8 mouse cellular contexts compared by ENCODE assay signal in the genomic region with DNA sequence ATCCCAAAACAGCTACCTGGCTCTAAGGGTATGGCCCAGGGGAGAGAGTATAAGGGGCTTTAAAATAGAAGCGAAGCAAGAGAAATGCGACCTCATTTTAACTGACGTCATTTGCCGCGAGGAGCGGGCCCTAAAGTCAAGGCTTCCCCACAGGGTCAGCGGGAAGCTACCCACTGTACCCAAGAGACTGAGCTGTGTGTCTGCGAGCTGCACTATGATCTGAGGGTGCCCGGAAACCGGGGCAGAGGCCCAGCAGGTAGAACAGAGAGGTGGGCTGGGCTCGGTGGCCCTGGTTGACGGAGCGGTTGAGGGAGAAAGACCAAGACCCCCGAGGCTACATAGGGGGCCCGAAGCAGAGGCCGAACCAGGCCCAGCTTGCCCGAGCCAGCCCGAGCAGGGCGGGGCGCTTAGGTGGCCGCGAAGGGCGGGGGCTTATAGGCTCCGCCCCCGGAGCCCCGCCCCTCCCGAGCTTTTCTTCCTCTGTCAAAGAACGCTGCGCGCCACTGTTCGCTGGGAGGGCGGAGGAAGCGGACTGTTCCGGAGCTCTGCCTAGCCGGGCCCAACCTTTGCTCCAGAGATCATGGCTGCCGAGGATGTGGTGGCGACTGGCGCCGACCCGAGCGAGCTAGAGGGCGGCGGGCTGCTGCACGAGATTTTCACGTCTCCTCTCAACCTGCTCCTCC. TPM values are rescaled to one million over a fixed set of nuclear protein-coding genes. Genes with fewer than 3 reads are reported as not detected.
A peak's percentile ranks its signal among the peaks of the same experiment; 100 is the strongest.
DNase-seq lines count a peak whose midpoint lies in the region; ATAC-seq and TF ChIP-seq lines count a peak whose summit lies in the region.

A gene (plus strand): TSS at position 500 of the 683 bp plus-strand sequence.

- CTCF ChIA-PET in Patski (lab: Charles Lee), result no interaction called here

- H3K9me3 ChIP-seq in hindbrain, embryonic 11.5 days (ENCODE audit: control insufficient read depth, low read length), result no peaks in the 10 kb centered on the region
- H3K9me3 ChIP-seq in lung, postnatal 0 days (ENCODE audit: low read length), result no peaks in the 10 kb centered on the region

- H3K9ac ChIP-seq in hindbrain, embryonic 11.5 days (ENCODE audit: low read depth, low read length), result peak within 1 kb of the TSS; percentile 79
- H3K9ac ChIP-seq in lung, postnatal 0 days (replicated peaks; ENCODE audit: low read depth), result peak within 1 kb of the TSS; percentile 66

- H3K27ac ChIP-seq in hindbrain, embryonic 11.5 days (ENCODE audit: low read depth, low read length), result peak within 1 kb of the TSS; percentile 61
- peak within 1 kb of the TSS; percentile 75 for H3K27ac ChIP-seq in lung, postnatal 0 days (ENCODE audit: low read length)

- POLR2A ChIA-PET in Patski (lab: Charles Lee), result no interaction called here

- TF ChIP-seq EP300 in lung, postnatal 0 days (IDR thresholded peaks at IDR 0.05), result no peak

- H3K4me2 ChIP-seq in hindbrain, embryonic 11.5 days (replicated peaks; ENCODE audit: low read depth, low read length), result peak within 1 kb of the TSS; percentile 49
- peak within 1 kb of the TSS; percentile 59 for H3K4me2 ChIP-seq in lung, postnatal 0 days (replicated peaks; ENCODE audit: low read depth, low read length)

- ATAC-seq in Patski, result peak; percentile 86
- ATAC-seq in hindbrain, embryonic 11.5 days (ENCODE audit: low FRiP score), result peak; percentile 95
- peak; percentile 96 for ATAC-seq in lung, postnatal 0 days

- peak within 1 kb of the TSS; percentile 62 for H3K4me3 ChIP-seq in hindbrain, embryonic 11.5 days (ENCODE audit: low read depth, low read length)
- peak within 1 kb of the TSS; percentile 60 for H3K4me3 ChIP-seq in lung, postnatal 0 days (ENCODE audit: low read depth, low read length)

- peaks cover 25% of the 10 kb centered on the region for H3K27me3 ChIP-seq in Patski
- no peaks in the 10 kb centered on the region for H3K27me3 ChIP-seq in hindbrain, embryonic 11.5 days (ENCODE audit: control insufficient read depth, insufficient read depth, low read length)
- H3K27me3 ChIP-seq in lung, postnatal 0 days (replicated peaks; ENCODE audit: insufficient read depth, low read length), result no peaks in the 10 kb centered on the region

- H3K4me1 ChIP-seq in hindbrain, embryonic 11.5 days (replicated peaks; ENCODE audit: control insufficient read depth, insufficient read depth, low read length), result 0 out of 2 replicates have a peak, but pooled peaks cover 2% of the 10 kb centered on the region
- no peaks in the 10 kb centered on the region for H3K4me1 ChIP-seq in lung, postnatal 0 days (ENCODE audit: insufficient read depth, low read depth, low read length)

- DNase-seq in Patski (ENCODE audit: low read depth, low spot score), result peak; percentile 9
- peak; percentile 90 to 92 for DNase-seq in cerebellum, postnatal 10 days
- DNase-seq in frontal cortex, postnatal 10 days (ENCODE audit: low spot score in 2 of 2), result peak; percentile 47 to 77
- peak; percentile 86 for DNase-seq in hindbrain, embryonic 11.5 days (ENCODE audit: low spot score)
- peak; percentile 73 to 78 for DNase-seq in layer of hippocampus, postnatal 10 days (ENCODE audit: low spot score in 2 of 2)
- DNase-seq in lung, postnatal 0 days (ENCODE audit: low spot score), result peak; percentile 87
- peak; percentile 69 for DNase-seq in ovary, postnatal 10 days (ENCODE audit: low spot score)
- peak; percentile 88 for DNase-seq in thymus, postnatal 0 days (ENCODE audit: low spot score)

- no peak for TF ChIP-seq CTCF in Patski (IDR thresholded peaks at IDR 0.05)
- TF ChIP-seq CTCF in lung, postnatal 0 days (IDR thresholded peaks at IDR 0.05), result no peak

- in situ Hi-C loops in Patski (cut with MboI; ENCODE audit: low pct_unique_long_range_greater_than_20kb), result no loop called here

- H3K36me3 ChIP-seq in hindbrain, embryonic 11.5 days (ENCODE audit: control insufficient read depth, insufficient read depth, low read length), result no peaks in the 10 kb centered on the region
- no peaks in the 10 kb centered on the region for H3K36me3 ChIP-seq in lung, postnatal 0 days (ENCODE audit: insufficient read depth, low read length)

- 24% methylated on average over 31 of the region's 45 CpGs for WGBS in hindbrain, embryonic 11.5 days
- 12% methylated on average over 35 of the region's 45 CpGs for WGBS in lung, postnatal 0 days

RNA-seq across cellular contexts. Expression of the gene that starts here (rescaled TPM):
- polyA plus RNA-seq in Patski (2021), result 154 TPM
- polyA plus RNA-seq in hindbrain, embryonic 11.5 days (2014; fragmentation: Nextera tagmentation; extraction: Ambion mirVana), result 490 and 494 TPM in 2 replicates
- total RNA-seq in layer of hippocampus, postnatal 10 days (2021), result 100 to 1,000 TPM; 304 to 309 TPM
- polyA plus RNA-seq in lung, postnatal 0 days (2015; fragmentation: Nextera tagmentation; extraction: Ambion mirVana), result 284 and 285 TPM in 2 replicates
- 147 TPM in 2 replicates for polyA plus RNA-seq in thymus, postnatal 0 days (2015; fragmentation: Nextera tagmentation; extraction: Ambion mirVana)

Comparison
In these comparisons a context has a peak if more than half of its experiments do, and no peak if none do; other contexts are left out.
1. Peak in every context shown above with its lines: DNase-seq, ATAC-seq, H3K4me3 ChIP-seq and H3K27ac ChIP-seq.
2. DNase-seq: peak in every context shown above with its lines; median percentile 91 in cerebellum, postnatal 10 days; 88 in thymus, postnatal 0 days; 87 in lung, postnatal 0 days; 86 in hindbrain, embryonic 11.5 days; 76 in layer of hippocampus, postnatal 10 days; 69 in ovary, postnatal 10 days; 62 in frontal cortex, postnatal 10 days; 9 in Patski.